Mouse (Mus musculus): Measurements from ENCODE around the gene Nudt16. TPM values are rescaled to one million over a fixed set of nuclear protein-coding genes. Genes with fewer than 3 reads are reported as not detected.

Nudt16 gene
- 24.8 TPM in 2 replicates for polyA plus RNA-seq (2015; fragmentation: Nextera tagmentation; extraction: Ambion mirVana)

- under 1% methylated on average over 60 of the region's 60 CpGs for WGBS
- Histone ChIP-seq H3K4me1 (ENCODE audit: insufficient read depth, low read depth, low read length) (peaks cover 9% of the 10 kb centered on the region), H3K4me3 (ENCODE audit: low read depth, low read length) (peak within 1 kb of the TSS; percentile 82), H3K9ac (replicated peaks; ENCODE audit: low read depth) (peak within 1 kb of the TSS; percentile 70), H3K9me3 (ENCODE audit: low read length) (no peaks in the 10 kb centered on the region), H3K36me3 (ENCODE audit: insufficient read depth, low read length) (no peaks in the 10 kb centered on the region), H3K27ac (ENCODE audit: low read length) (peak within 1 kb of the TSS; percentile 84), H3K4me2 (replicated peaks; ENCODE audit: low read depth, low read length) (peak within 1 kb of the TSS; percentile 88), H3K27me3 (replicated peaks; ENCODE audit: insufficient read depth, low read length) (no peaks in the 10 kb centered on the region)
- DNase-seq (ENCODE audit: low spot score) (peak; percentile 97), ATAC-seq (peak; percentile 99)
- TF ChIP-seq CTCF (IDR thresholded peaks at IDR 0.05): no peak
- no peak for TF ChIP-seq EP300 (IDR thresholded peaks at IDR 0.05)
Observed at GRCm38 (mm10) chr9:105131253-105132001, at the start of gene Nudt16. TSS of gene Nudt16 (minus strand) at chr9:105131824.

- no peak within 1 kb of the TSS for H3K4me3 ChIP-seq (ENCODE audit: low read depth, low read length)
- TF ChIP-seq EP300 (IDR thresholded peaks at IDR 0.05) (no peak), CTCF (IDR thresholded peaks at IDR 0.05) (no peak)
- DNase-seq (ENCODE audit: low spot score) (no peak), ATAC-seq (no peak)
- no peaks in the 10 kb centered on the region for H3K9me3 ChIP-seq (ENCODE audit: low read length)
- 77% methylated on average over 6 of the region's 6 CpGs for WGBS
- H3K4me2 ChIP-seq (replicated peaks; ENCODE audit: low read depth, low read length): no peak within 1 kb of the TSS
- no peak within 1 kb of the TSS for H3K27ac ChIP-seq (ENCODE audit: low read length)
- no peak within 1 kb of the TSS for H3K9ac ChIP-seq (replicated peaks; ENCODE audit: low read depth)
- no peaks in the 10 kb centered on the region for H3K27me3 ChIP-seq (replicated peaks; ENCODE audit: insufficient read depth, low read length)
- no peaks in the 10 kb centered on the region for H3K36me3 ChIP-seq (ENCODE audit: insufficient read depth, low read length)
- H3K4me1 ChIP-seq (ENCODE audit: insufficient read depth, low read depth, low read length): no peaks in the 10 kb centered on the region
Observed at GRCm38 (mm10) chr9:105144992-105145391, 13.4 kb upstream of the Nudt16 start, which contains the start of gene 1700080E11Rik. TSS of gene 1700080E11Rik (minus strand) at chr9:105145092.

- Histone ChIP-seq H3K4me2 (replicated peaks; ENCODE audit: low read depth, low read length) (no peak overlapping the region), H3K4me1 (ENCODE audit: insufficient read depth, low read depth, low read length) (no peaks in the 10 kb centered on the region), H3K27me3 (replicated peaks; ENCODE audit: insufficient read depth, low read length) (no peaks in the 10 kb centered on the region), H3K9me3 (ENCODE audit: low read length) (no peaks in the 10 kb centered on the region), H3K36me3 (ENCODE audit: insufficient read depth, low read length) (no peaks in the 10 kb centered on the region), H3K4me3 (ENCODE audit: low read depth, low read length) (no peak overlapping the region), H3K27ac (ENCODE audit: low read length) (no peak overlapping the region), H3K9ac (replicated peaks; ENCODE audit: low read depth) (no peak overlapping the region)
- ATAC-seq (no peak), DNase-seq (ENCODE audit: low spot score) (no peak)
- no peak for TF ChIP-seq CTCF (IDR thresholded peaks at IDR 0.05)
- no peak for TF ChIP-seq EP300 (IDR thresholded peaks at IDR 0.05)
- WGBS: 52% methylated on average over 6 of the region's 6 CpGs
Observed at GRCm38 (mm10) chr9:105139204-105139603, 7.6 kb upstream of the Nudt16 start.

- peak; percentile 37 for DNase-seq (ENCODE audit: low spot score)
- 4% methylated on average over 1 of the region's 1 CpGs for WGBS
Observed at GRCm38 (mm10) chr9:105136404-105136803, 4.8 kb upstream of the Nudt16 start.

GRCm38 (mm10) chr9:105134536-105134935 is 2.9 kb upstream of the Nudt16 start:
- Histone ChIP-seq H3K36me3 (ENCODE audit: insufficient read depth, low read length) (no peaks in the 10 kb centered on the region), H3K4me3 (ENCODE audit: low read depth, low read length) (no peak overlapping the region), H3K4me1 (ENCODE audit: insufficient read depth, low read depth, low read length) (peaks cover 9% of the 10 kb centered on the region), H3K9ac (replicated peaks; ENCODE audit: low read depth) (no peak overlapping the region), H3K27ac (ENCODE audit: low read length) (no peak overlapping the region), H3K9me3 (ENCODE audit: low read length) (no peaks in the 10 kb centered on the region), H3K4me2 (replicated peaks; ENCODE audit: low read depth, low read length) (no peak overlapping the region), H3K27me3 (replicated peaks; ENCODE audit: insufficient read depth, low read length) (no peaks in the 10 kb centered on the region)
- no peak for DNase-seq (ENCODE audit: low spot score)
- ATAC-seq: no peak
- no peak for TF ChIP-seq EP300 (IDR thresholded peaks at IDR 0.05)
- no peak for TF ChIP-seq CTCF (IDR thresholded peaks at IDR 0.05)
- 82% methylated on average over 5 of the region's 5 CpGs for WGBS

More at GRCm38 (mm10) chr9:105136404-105136803, 4.8 kb upstream of the Nudt16 start:
- no peak overlapping the region for H3K27ac ChIP-seq (ENCODE audit: low read length)
- peak; percentile 90 for TF ChIP-seq EP300 (IDR thresholded peaks at IDR 0.05)
- TF ChIP-seq CTCF (IDR thresholded peaks at IDR 0.05): no peak
- no peak overlapping the region for H3K4me3 ChIP-seq (ENCODE audit: low read depth, low read length)
- ATAC-seq: peak; percentile 26; the same call in 1 of the 2 replicates
- H3K36me3 ChIP-seq (ENCODE audit: insufficient read depth, low read length): no peaks in the 10 kb centered on the region
- no peaks in the 10 kb centered on the region for H3K27me3 ChIP-seq (replicated peaks; ENCODE audit: insufficient read depth, low read length)
- no peak overlapping the region for H3K4me2 ChIP-seq (replicated peaks; ENCODE audit: low read depth, low read length)
- H3K4me1 ChIP-seq (ENCODE audit: insufficient read depth, low read depth, low read length): no peaks in the 10 kb centered on the region
- H3K9me3 ChIP-seq (ENCODE audit: low read length): no peaks in the 10 kb centered on the region
- no peak overlapping the region for H3K9ac ChIP-seq (replicated peaks; ENCODE audit: low read depth)

- TF ChIP-seq EP300 (IDR thresholded peaks at IDR 0.05) (no peak), CTCF (IDR thresholded peaks at IDR 0.05) (no peak)
- Histone ChIP-seq H3K27me3 (replicated peaks; ENCODE audit: insufficient read depth, low read length) (no peaks in the 10 kb centered on the region), H3K4me3 (ENCODE audit: low read depth, low read length) (peak overlapping the region; percentile 82), H3K4me2 (replicated peaks; ENCODE audit: low read depth, low read length) (peak overlapping the region; percentile 88), H3K9ac (replicated peaks; ENCODE audit: low read depth) (no peak overlapping the region), H3K9me3 (ENCODE audit: low read length) (no peaks in the 10 kb centered on the region), H3K27ac (ENCODE audit: low read length) (peak overlapping the region; percentile 38; the same call in 1 of the 2 replicates), H3K4me1 (ENCODE audit: insufficient read depth, low read depth, low read length) (peaks cover 9% of the 10 kb centered on the region), H3K36me3 (ENCODE audit: insufficient read depth, low read length) (no peaks in the 10 kb centered on the region)
- peak; percentile 43 for DNase-seq (ENCODE audit: low spot score)
- ATAC-seq: peak; percentile 11
- 23% methylated on average over 5 of the region's 5 CpGs for WGBS
Observed at GRCm38 (mm10) chr9:105132002-105132367, 361 bp upstream of the Nudt16 start.

Data from lung, postnatal 0 days (tissue).